Mouse (Mus musculus) intestine, embryonic 14.5 days (tissue): Measurements from ENCODE around the gene Adgrg6. TPM values are rescaled to one million over a fixed set of nuclear protein-coding genes. Genes with fewer than 3 reads are reported as not detected.

Experiments used
- ATAC-seq: fragments of 200-750 bp; cut with Nextera tagmentation; replicated peaks from 2 replicates; pipeline ENCODE4 v1.8.0; 2017; ENCODE audit warnings: low read depth, moderate number of reproducible peaks, moderate TSS enrichment, moderate library complexity; ENCODE audit not compliant: low FRiP score, low TSS enrichment
- DNase-seq: peaks from one replicate; pipeline ENCODE4 v3.0.0-alpha.2; 2018; ENCODE audit warnings: low spot score
- H3K27ac ChIP-seq: fragments of 300-500 bp; sonication (generic); 2 replicates; pipeline ENCODE4 v1.5.1; 2014; ENCODE audit warnings: low read depth, mild to moderate bottlenecking, control low read depth
- H3K27me3 ChIP-seq: fragments of 300-500 bp; sonication (generic); replicated peaks from 2 replicates; pipeline ENCODE4 v1.6.1; 2014; ENCODE audit warnings: low read length, control low read depth; ENCODE audit not compliant: control insufficient read depth, insufficient read depth
- H3K36me3 ChIP-seq: fragments of 300-500 bp; sonication (generic); 2 replicates; pipeline ENCODE4 v1.6.1; 2014; ENCODE audit warnings: low read length, control low read depth; ENCODE audit not compliant: control insufficient read depth, insufficient read depth
- H3K4me1 ChIP-seq: fragments of 300-500 bp; sonication (generic); replicated peaks from 2 replicates; pipeline ENCODE4 v1.6.1; 2014; ENCODE audit warnings: low read length, control low read depth, mixed read lengths; ENCODE audit not compliant: control insufficient read depth, insufficient read depth
- H3K4me2 ChIP-seq: fragments of 300-500 bp; sonication (generic); 2 replicates; pipeline ENCODE4 v1.6.1; 2014; ENCODE audit warnings: low read length
- H3K4me3 ChIP-seq: fragments of 300-500 bp; sonication (generic); 2 replicates; pipeline ENCODE4 v1.5.1; 2014; ENCODE audit warnings: low read depth, low read length, control low read depth, mixed read lengths
- H3K9ac ChIP-seq: fragments of 300-500 bp; sonication (generic); 2 replicates; pipeline ENCODE4 v1.6.1; 2014; ENCODE audit warnings: mild to moderate bottlenecking, low read length
- H3K9me3 ChIP-seq: fragments of 300-500 bp; sonication (generic); 2 replicates; pipeline ENCODE4 v1.6.1; 2016; ENCODE audit warnings: low read length, control low read depth; ENCODE audit not compliant: control insufficient read depth
- WGBS: fragments of 180-500 bp; shearing (Covaris S2); extraction: QIAGEN DNeasy Blood & Tissue Kit; methylation state at CpG from one replicate; pipeline ENCODE4 v1.1.7; 2014; 5-methylcytosine and 5-hydroxymethylcytosine counted together
- polyA plus RNA-seq: library from polyadenylated mRNA; unstranded; fragments of >200 nt; fragmentation: Nextera tagmentation; extraction: Ambion mirVana; gene quantifications from 2 replicates; pipeline ENCODE4 v1.2.1, GENCODE M21; 2014

Adgrg6 gene
- polyA plus RNA-seq, 1 experiment from 2014 or later, result 5.3 TPM

DNA sequence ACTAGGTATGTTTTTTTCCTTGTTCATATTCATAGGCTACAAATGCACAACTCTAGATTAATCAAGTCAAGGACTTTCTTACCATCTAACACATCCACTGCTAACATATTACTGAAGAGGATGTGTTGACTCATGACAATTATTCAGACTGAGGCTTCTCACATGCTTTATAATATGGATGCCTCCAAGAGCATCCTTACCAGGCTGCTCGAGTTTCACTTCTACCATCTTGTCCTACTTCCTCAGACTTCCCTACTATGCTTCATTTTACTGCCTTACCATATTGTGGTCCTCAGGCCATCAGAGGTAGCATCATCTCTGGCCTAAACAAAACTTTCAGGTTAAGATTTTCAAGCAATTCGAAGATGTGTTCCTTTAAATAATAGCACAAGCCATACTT is 69.8 kb downstream of the Adgrg6 start:
- no peaks in the 10 kb centered on the region for H3K36me3 ChIP-seq
- H3K4me2 ChIP-seq, result no peak overlapping the region
- WGBS, result 81% methylated on average over 2 of the region's 2 CpGs
- H3K9me3 ChIP-seq, result no peaks in the 10 kb centered on the region
- no peak overlapping the region for H3K27ac ChIP-seq
- H3K4me1 ChIP-seq, result no peaks in the 10 kb centered on the region
- no peaks in the 10 kb centered on the region for H3K27me3 ChIP-seq
- DNase-seq (no peak), ATAC-seq (no peak)
- H3K9ac ChIP-seq, result no peak overlapping the region
- H3K4me3 ChIP-seq, result no peak overlapping the region

DNA sequence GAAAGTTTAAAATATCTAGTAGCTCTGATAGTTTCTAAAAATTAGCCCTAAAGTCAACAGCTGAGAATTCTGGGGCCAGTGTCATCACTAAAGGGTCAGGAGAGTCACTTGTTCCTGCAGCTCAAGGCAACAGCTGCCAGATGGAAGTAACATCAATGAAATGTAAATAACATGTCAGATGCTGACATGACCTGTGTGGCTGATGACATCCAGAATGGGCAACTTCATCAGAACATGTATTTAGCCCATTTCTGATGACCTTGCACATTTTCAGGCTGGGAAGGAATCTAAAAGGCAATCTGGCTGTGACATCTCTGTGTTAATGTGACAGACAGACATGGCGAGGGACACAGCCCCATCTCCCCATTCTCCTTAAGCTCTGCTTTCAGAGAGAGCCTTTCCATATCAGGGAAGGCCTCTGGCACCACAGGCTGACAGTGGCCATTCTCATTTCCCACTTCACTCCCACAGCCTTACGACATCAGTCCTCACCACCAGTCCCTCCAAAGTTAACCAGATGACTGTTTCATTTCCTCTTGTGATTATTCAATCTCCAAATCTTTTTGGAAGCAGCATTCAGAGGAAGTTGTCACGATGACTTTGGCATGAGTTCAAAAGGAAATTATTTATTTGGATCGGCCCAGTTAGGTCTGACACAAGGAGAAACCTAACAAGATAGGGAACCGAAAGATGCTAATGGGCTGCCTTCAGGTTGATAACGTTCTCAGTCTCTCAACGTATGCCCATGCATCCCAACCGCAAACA is 70.7 kb downstream of the Adgrg6 start:
- Histone ChIP-seq H3K9me3 (no peaks in the 10 kb centered on the region), H3K4me1 (no peaks in the 10 kb centered on the region), H3K4me3 (no peak overlapping the region), H3K36me3 (no peaks in the 10 kb centered on the region), H3K9ac (no peak overlapping the region), H3K4me2 (no peak overlapping the region), H3K27me3 (no peaks in the 10 kb centered on the region), H3K27ac (no peak overlapping the region)
- ATAC-seq (no peak), DNase-seq (no peak)
- WGBS, result 70% methylated on average over 8 of the region's 8 CpGs

DNA sequence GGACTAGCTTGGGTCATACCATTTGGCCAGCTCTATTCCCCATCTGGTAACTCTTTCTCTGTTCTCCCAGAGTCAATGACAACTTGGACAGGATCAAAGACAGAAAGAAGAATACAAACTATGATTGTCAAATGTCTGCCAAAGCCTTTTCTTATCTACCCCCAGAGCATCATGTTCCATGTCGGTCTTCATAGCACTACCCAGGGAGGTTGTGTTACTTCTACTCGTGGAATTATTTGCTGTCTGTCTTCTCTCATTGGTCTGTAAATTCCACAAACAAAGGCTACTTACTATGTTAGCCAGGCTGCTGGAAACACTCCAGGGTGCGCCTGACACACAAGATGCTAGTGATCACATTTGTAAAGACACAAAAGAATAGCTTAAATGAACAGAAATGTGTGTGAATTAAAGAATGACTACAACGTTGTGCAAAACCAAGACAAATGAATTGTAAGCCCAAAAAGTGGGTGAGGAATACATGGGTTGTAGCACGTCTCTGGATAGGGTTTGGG is 74.4 kb downstream of the Adgrg6 start:
- WGBS, result 71% methylated on average over 5 of the region's 5 CpGs
- H3K27ac ChIP-seq, result no peak overlapping the region
- H3K36me3 ChIP-seq, result no peaks in the 10 kb centered on the region
- H3K9ac ChIP-seq, result no peak overlapping the region
- no peak overlapping the region for H3K4me2 ChIP-seq
- DNase-seq, result no peak
- H3K4me3 ChIP-seq, result no peak overlapping the region
- H3K4me1 ChIP-seq, result no peaks in the 10 kb centered on the region
- no peak for ATAC-seq
- H3K9me3 ChIP-seq, result no peaks in the 10 kb centered on the region
- no peaks in the 10 kb centered on the region for H3K27me3 ChIP-seq

DNA sequence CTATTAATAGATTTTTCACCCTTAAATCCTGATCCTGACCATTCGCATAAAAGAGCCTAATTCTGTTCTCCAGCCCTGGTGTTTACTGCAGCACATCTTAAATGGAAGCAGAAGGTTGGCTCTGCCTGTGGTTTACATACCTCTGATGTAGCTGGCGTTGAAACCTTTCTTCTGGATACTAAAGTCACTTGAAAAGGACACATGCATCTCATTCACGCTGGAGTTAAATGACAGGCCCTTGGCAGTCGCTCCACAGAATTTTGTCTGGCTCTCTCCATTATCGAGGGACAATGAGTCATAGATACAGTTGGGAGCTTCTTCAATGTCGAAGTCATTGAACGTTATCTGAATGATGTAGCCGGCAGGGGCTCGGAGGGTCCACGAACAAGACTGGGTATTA is 76.8 kb downstream of the Adgrg6 start:
- no peaks in the 10 kb centered on the region for H3K27me3 ChIP-seq
- WGBS, result 87% methylated on average over 10 of the region's 10 CpGs
- ATAC-seq, result no peak

DNA sequence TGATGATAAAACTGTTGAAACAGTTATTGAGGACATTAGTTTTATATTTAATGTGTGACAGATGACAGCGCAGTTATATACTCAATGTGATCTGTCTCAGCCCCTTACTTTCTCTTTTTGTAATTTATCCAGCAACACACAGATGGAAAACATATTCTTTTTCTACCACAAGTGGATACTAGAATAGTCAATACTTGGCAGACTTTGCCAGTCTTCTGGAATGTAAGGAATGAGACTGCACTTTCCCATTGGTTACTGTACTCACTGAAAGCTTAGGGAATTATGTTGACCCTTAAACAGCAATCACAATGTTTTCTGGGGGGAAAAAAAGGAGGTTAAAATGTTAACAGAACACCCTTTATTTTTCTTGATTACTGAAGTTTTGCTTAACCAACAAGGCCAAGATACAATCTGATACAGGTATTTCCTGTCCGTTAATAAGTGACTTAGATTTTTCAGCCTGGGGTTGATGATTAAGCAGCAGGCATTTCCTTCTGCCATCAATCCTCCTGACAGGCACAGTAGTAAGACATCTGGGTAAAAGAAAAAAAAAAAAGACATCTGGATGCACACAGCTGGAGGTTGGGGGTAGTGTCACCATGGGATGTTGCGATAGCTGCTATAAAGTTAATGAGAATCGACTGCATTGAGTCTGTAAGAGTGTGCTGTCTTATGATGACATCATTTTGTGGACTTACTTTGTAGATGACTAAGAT is 81.5 kb downstream of the Adgrg6 start:
- Histone ChIP-seq H3K4me1 (0 out of 2 replicates have a peak, but pooled peaks cover 4% of the 10 kb centered on the region), H3K9me3 (no peaks in the 10 kb centered on the region), H3K27ac (no peak overlapping the region), H3K4me2 (no peak overlapping the region), H3K36me3 (no peaks in the 10 kb centered on the region), H3K4me3 (no peak overlapping the region), H3K9ac (no peak overlapping the region), H3K27me3 (no peaks in the 10 kb centered on the region)
- ATAC-seq (peak; percentile 58), DNase-seq (no peak)
- WGBS, result 63% methylated on average over 4 of the region's 4 CpGs

More for the DNA sequence above, 76.8 kb downstream of the Adgrg6 start:
- Histone ChIP-seq H3K4me2 (no peak overlapping the region), H3K9ac (no peak overlapping the region), H3K4me3 (no peak overlapping the region), H3K36me3 (no peaks in the 10 kb centered on the region), H3K27ac (no peak overlapping the region), H3K9me3 (no peaks in the 10 kb centered on the region), H3K4me1 (no peaks in the 10 kb centered on the region)
- DNase-seq, result no peak

DNA sequence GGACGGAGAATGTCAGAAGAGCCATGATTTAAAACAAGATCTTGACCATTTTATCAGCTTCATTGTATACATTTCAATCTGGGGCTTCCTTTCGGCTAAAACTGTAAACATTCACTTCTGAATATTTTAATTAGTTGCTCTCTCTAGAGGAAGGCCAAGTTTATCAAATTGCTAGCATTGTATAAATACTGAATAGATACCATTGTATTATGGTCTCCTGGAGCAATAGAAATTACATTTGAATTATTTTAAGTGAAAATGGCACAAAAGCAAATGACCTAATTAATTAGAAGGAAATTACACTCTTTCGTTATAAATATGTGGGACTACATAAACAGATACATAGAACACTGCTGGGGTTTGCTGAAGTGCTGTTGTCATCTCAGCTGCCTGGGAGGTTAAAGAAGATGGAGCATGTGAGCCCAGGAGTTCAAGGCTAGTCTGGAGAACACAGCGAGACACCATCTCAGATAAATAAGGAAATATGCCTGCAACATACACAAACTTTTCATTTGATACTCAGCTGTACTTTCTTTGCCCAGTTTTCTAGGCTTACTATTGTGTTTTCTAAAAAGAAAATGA is 84.4 kb downstream of the Adgrg6 start:
- Histone ChIP-seq H3K4me1 (0 out of 2 replicates have a peak, but pooled peaks cover 4% of the 10 kb centered on the region), H3K27me3 (no peaks in the 10 kb centered on the region), H3K4me2 (no peak overlapping the region), H3K27ac (no peak overlapping the region), H3K4me3 (no peak overlapping the region), H3K36me3 (no peaks in the 10 kb centered on the region), H3K9me3 (no peaks in the 10 kb centered on the region), H3K9ac (no peak overlapping the region)
- WGBS, result 66% methylated on average over 4 of the region's 4 CpGs
- no peak for DNase-seq
- no peak for ATAC-seq

DNA sequence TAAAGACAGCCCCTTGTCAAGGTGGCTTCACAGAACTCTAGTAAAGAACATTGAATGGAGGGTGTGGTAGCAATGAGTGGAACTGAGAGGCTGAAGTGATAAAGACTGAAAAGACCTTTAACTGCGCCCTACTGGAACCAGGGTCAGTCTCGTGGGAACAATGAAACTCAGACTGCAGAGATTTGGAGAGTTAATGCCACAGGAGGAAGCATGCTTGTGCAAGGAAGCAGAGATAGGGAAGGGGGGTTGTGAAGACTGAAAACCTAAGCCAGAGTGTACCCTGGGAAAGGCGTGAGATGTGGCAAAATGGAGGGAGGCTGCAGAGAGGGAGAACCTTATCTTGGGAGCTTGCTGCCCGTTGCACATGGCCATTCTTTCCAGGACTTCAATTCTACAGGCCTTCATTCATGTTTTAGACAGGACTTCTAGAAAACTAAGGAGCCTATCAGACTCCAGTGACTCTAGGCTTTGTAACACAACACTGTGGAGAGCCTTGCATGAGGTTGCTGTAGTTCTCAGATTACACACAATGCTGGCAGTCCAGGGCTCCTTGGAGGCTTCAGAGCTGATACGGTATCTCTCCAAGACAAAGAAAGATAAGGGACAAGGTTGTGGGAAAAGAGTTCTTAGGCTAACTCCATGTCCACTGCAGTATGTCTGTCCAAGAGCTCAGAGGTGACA is 85.1 kb downstream of the Adgrg6 start:
- 59% methylated on average over 5 of the region's 5 CpGs for WGBS
- DNase-seq (no peak), ATAC-seq (no peak)
- no peaks in the 10 kb centered on the region for H3K36me3 ChIP-seq
- no peak overlapping the region for H3K9ac ChIP-seq
- H3K27me3 ChIP-seq, result no peaks in the 10 kb centered on the region
- H3K9me3 ChIP-seq, result no peaks in the 10 kb centered on the region
- no peak overlapping the region for H3K27ac ChIP-seq
- 0 out of 2 replicates have a peak, but pooled peaks cover 4% of the 10 kb centered on the region for H3K4me1 ChIP-seq
- H3K4me3 ChIP-seq, result no peak overlapping the region
- no peak overlapping the region for H3K4me2 ChIP-seq

DNA sequence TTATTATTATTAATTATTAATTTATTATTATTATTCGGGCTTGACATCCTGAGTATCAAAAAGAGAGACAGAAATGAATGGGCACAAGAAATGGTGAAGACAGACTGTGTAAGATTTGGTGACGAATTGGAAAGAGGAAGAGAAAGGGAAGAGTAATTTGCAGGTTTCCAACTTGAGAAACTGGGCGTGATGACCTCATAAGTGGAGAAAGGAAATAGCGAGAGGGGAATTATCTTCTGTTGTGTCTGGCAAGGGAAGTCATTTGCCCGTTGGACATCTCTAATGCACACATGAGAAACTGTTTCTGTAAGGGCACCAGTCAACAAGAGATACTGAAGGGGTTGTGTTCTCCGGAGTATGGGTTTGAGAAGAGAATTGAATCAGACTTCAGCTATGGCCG is 85.6 kb downstream of the Adgrg6 start:
- Histone ChIP-seq H3K36me3 (no peaks in the 10 kb centered on the region), H3K4me3 (no peak overlapping the region), H3K9ac (no peak overlapping the region), H3K27me3 (no peaks in the 10 kb centered on the region), H3K4me1 (0 out of 2 replicates have a peak, but pooled peaks cover 4% of the 10 kb centered on the region), H3K4me2 (no peak overlapping the region), H3K9me3 (no peaks in the 10 kb centered on the region), H3K27ac (no peak overlapping the region)
- WGBS, result 79% methylated on average over 7 of the region's 7 CpGs
- ATAC-seq (no peak), DNase-seq (no peak)
